Comparison of ENCODE assay signal across 7 mouse cellular contexts in genomic region chr1:177845812-177846211, GRCm38 (mm10). TPM values are rescaled to one million over a fixed set of nuclear protein-coding genes. Genes with fewer than 3 reads are reported as not detected.
DNase-seq lines count a peak whose midpoint lies in the region; ATAC-seq and TF ChIP-seq lines count a peak whose summit lies in the region.
"Not testable (repeated sequence)": the region's sequence is repeated elsewhere in the genome, so short reads cannot be mapped to it uniquely, and the experiment has no call there.

No protein-coding gene starts in this region.

- H3K79me2 ChIP-seq in heart, adult 2 months (replicated peaks; ENCODE audit: control insufficient read depth, insufficient read depth, low read length): not testable (repeated sequence)

- H3K27ac ChIP-seq in ES-Bruce4 (ENCODE audit: insufficient read depth, low read length); heart, adult 2 months; testis, adult 2 months (ENCODE audit: control insufficient read depth, insufficient read depth, low read depth, low read length): not testable (repeated sequence)

- TF ChIP-seq CTCF in ES-Bruce4 (IDR thresholded peaks at IDR 0.05; ENCODE audit: low read depth, low read length): peak; percentile 57
- peak; percentile 43 for TF ChIP-seq CTCF in heart, adult 2 months (IDR thresholded peaks at IDR 0.05)
- TF ChIP-seq CTCF in testis, adult 2 months (IDR thresholded peaks at IDR 0.05; ENCODE audit: control insufficient read depth, insufficient read depth, insufficient replicate concordance, low read depth, low read length): peak; percentile 52; the same call in 1 of the 2 replicates

- not testable (repeated sequence) for H3K4me1 ChIP-seq in ES-Bruce4 (ENCODE audit: control insufficient read depth, insufficient read depth, low read length); heart, adult 2 months (ENCODE audit: control insufficient read depth, insufficient read depth, low read length); testis, adult 2 months (ENCODE audit: control insufficient read depth, insufficient read depth, low read length)

- not testable (repeated sequence) for TF ChIP-seq EP300 in ES-Bruce4 (IDR thresholded peaks at IDR 0.05; ENCODE audit: insufficient read depth, low read depth, low read length); heart, adult 2 months (IDR thresholded peaks at IDR 0.05; ENCODE audit: insufficient read depth, low read depth, low read length)

- intact Hi-C loops in heart, adult 2 months (cut with DNase I); left cerebral cortex, postnatal 4 days (cut with DNase I): not testable (repeated sequence)

- ATAC-seq in common myeloid progenitor, adult 5-6 weeks (replicated peaks; ENCODE audit: low read depth, poor library complexity, severe bottlenecking): peak; percentile 60; the same call in 1 of the 2 replicates
- peak; percentile 82 for ATAC-seq in megakaryocyte-erythroid progenitor cell, adult 5-6 weeks (replicated peaks; ENCODE audit: low FRiP score, low TSS enrichment, poor library complexity, severe bottlenecking)

- not testable (repeated sequence) for TF ChIP-seq POLR2A in ES-Bruce4 (IDR thresholded peaks at IDR 0.05; ENCODE audit: insufficient read depth, low read length); heart, adult 2 months (IDR thresholded peaks at IDR 0.05; ENCODE audit: insufficient read depth, low read depth, low read length); testis, adult 2 months (IDR thresholded peaks at IDR 0.05; ENCODE audit: control insufficient read depth, low read depth, low read length)

- H3K27me3 ChIP-seq in ES-Bruce4 (ENCODE audit: control insufficient read depth, insufficient read depth, low read length, poor library complexity, severe bottlenecking); heart, adult 2 months (ENCODE audit: control insufficient read depth, insufficient read depth, low read length); testis, adult 2 months (ENCODE audit: control insufficient read depth, insufficient read depth, low read length): not testable (repeated sequence)

- WGBS in heart, adult 2 months: 50% methylated on average over 3 of the region's 3 CpGs

- not testable (repeated sequence) for H3K9ac ChIP-seq in ES-Bruce4 (ENCODE audit: low read depth, poor library complexity, severe bottlenecking); heart, adult 2 months (ENCODE audit: low read depth, low read length)

- H3K36me3 ChIP-seq in ES-Bruce4 (ENCODE audit: control insufficient read depth, insufficient read depth, low read length, poor library complexity, severe bottlenecking); heart, adult 2 months (ENCODE audit: control insufficient read depth, insufficient read depth, low read length); testis, adult 2 months (ENCODE audit: control insufficient read depth, insufficient read depth, low read length): not testable (repeated sequence)

- peak; percentile 7 for DNase-seq in adrenal gland, postnatal 10 days
- not testable (repeated sequence) for DNase-seq in heart, adult 2 months
- DNase-seq in left cerebral cortex, postnatal 4 days: peak; percentile 2

- not testable (repeated sequence) for H3K4me3 ChIP-seq in ES-Bruce4 (ENCODE audit: low read depth, low read length); heart, adult 2 months; testis, adult 2 months (ENCODE audit: control insufficient read depth, low read depth, low read length)

- H3K9me3 ChIP-seq in ES-Bruce4 (replicated peaks; ENCODE audit: control insufficient read depth, insufficient read depth, low read length, poor library complexity, severe bottlenecking): not testable (repeated sequence)

RNA-seq across cellular contexts. Expression of gene Adss, which starts 49.5 kb away (rescaled TPM):
- polyA plus RNA-seq in ES-Bruce4 (2011; ENCODE audit: insufficient read depth, insufficient read length, low read depth, missing spikeins): 157 and 166 TPM in 2 replicates
- 10 to 100 TPM; 48.6 to 54.8 TPM for total RNA-seq in adrenal gland, postnatal 10 days (2021)
- 220 and 222 TPM in 2 replicates for total RNA-seq in common myeloid progenitor, adult 5-6 weeks (2017)
- total RNA-seq in heart, adult 2 months (2021): 1 to 10 TPM; 6.6 to 7.8 TPM
- 4.3 and 6.6 TPM in 2 replicates for polyA plus RNA-seq in heart, adult 2 months (2012; rRNA removed)
- 100 to 1,000 TPM; 115 to 121 TPM for total RNA-seq in left cerebral cortex, postnatal 4 days (2021)
- 86.1 and 93.5 TPM in 2 replicates for total RNA-seq in megakaryocyte-erythroid progenitor cell, adult 5-6 weeks (2014; fragmentation: Nextera tagmentation)
- total RNA-seq in megakaryocyte-erythroid progenitor cell, adult 5-6 weeks (2017): 227 and 256 TPM in 2 replicates
- polyA plus RNA-seq in testis, adult 2 months (2012; rRNA removed): 25.9 and 30.7 TPM in 2 replicates

Comparison
In these comparisons a context has a peak if more than half of its experiments do, and no peak if none do; other contexts are left out.
1. RNA of gene Adss, which starts 49.5 kb away (total RNA-seq): 86.1 to 256 TPM in megakaryocyte-erythroid progenitor cell, adult 5-6 weeks, 220 to 222 TPM in common myeloid progenitor, adult 5-6 weeks, 115 to 121 TPM in left cerebral cortex, postnatal 4 days and 48.6 to 54.8 TPM in adrenal gland, postnatal 10 days; 6.6 to 7.8 TPM in heart, adult 2 months; every median in the first group is over 4 times any median in the second.
2. Peak in every context shown above with its lines, with median percentiles within 50 percentile points of each other: CTCF ChIP-seq.